In genomic region chr13:62859251-62859650, GRCm38 (mm10) we compare ENCODE assay signal across 18 mouse cellular contexts. TPM values are rescaled to one million over a fixed set of nuclear protein-coding genes. Genes with fewer than 3 reads are reported as not detected.
DNase-seq lines count a peak whose midpoint lies in the region; ATAC-seq and TF ChIP-seq lines count a peak whose summit lies in the region.
"Not testable (repeated sequence)": the region's sequence is repeated elsewhere in the genome, so short reads cannot be mapped to it uniquely, and the experiment has no call there.
"Had no signal": no experiment of that assay in that cellular context is flagged by ENCODE, and none has a peak within 500 bp of the region (broad histone marks: within the 10 kb centered on the region; RNA-seq: fewer than 3 reads in every experiment).

No protein-coding gene starts in this region.

- in situ Hi-C loops in CH12.LX (cut with MboI; ENCODE audit: low pct_ligation_motif_present, low pct_unique_long_range_greater_than_20kb, low sequenced_read_pairs), result loop anchor here (10.0 kb wide), 2 partner anchors 94 to 234 kb away; partner anchors contain the start of genes 6720489N17Rik and Platr25

- not testable (repeated sequence) for H3K79me2 ChIP-seq in CH12.LX (replicated peaks; ENCODE audit: control insufficient read depth, extremely low read depth, insufficient read depth, poor library complexity, severe bottlenecking)

- not testable (repeated sequence) for H3K27ac ChIP-seq in CH12.LX (ENCODE audit: insufficient read depth, low read depth)
- H3K27ac ChIP-seq in gastrocnemius, adult 2 months, result peak overlapping the region; percentile 92
- peak overlapping the region; percentile 95 for H3K27ac ChIP-seq in intestine, postnatal 0 days (ENCODE audit: low read depth, low read length)
- H3K27ac ChIP-seq in liver, postnatal 0 days (ENCODE audit: low read depth), result peak overlapping the region; percentile 53; the same call in 1 of the 2 replicates
- peak overlapping the region; percentile 98 for H3K27ac ChIP-seq in small intestine, adult 2 months (ENCODE audit: insufficient read depth, low read depth, low read length)

- intact Hi-C loops in gastrocnemius, adult 2 months (cut with DNase I), result loop anchor here (5.0 kb wide), 1 partner anchor 392 kb away; the partner anchor contains the start of gene Gm49359

- not testable (repeated sequence) for ATAC-seq in intestine, postnatal 0 days; liver, postnatal 0 days

- not testable (repeated sequence) for TF ChIP-seq CTCF in CH12.LX (conservative IDR thresholded peaks at IDR 0.05 in 1 of 2, IDR thresholded peaks at IDR 0.05 in 1 of 2; ENCODE audit: low read depth in 2 of 2, low read length in 2 of 2); gastrocnemius, adult 2 months (IDR thresholded peaks at IDR 0.05); intestine, postnatal 0 days (IDR thresholded peaks at IDR 0.05; ENCODE audit: low read depth); liver, postnatal 0 days (IDR thresholded peaks at IDR 0.05; ENCODE audit: low read depth); small intestine, adult 2 months (IDR thresholded peaks at IDR 0.05; ENCODE audit: extremely low read depth, insufficient read length, insufficient replicate concordance, low read depth, low read length)

- DNase-seq in 416B (ENCODE audit: low read depth) (peak; percentile 85), CH12.LX (ENCODE audit: extremely low read depth) (peak; percentile 16), R1 (ENCODE audit: low read depth, low spot score) (peak; percentile 43)
- DNase-seq in gastrocnemius, adult 2 months; liver, postnatal 0 days: not testable (repeated sequence)
- peak; percentile 39 for DNase-seq in heart, adult 8-10 months (ENCODE audit: low spot score)

- H3K9me3 ChIP-seq in CH12.LX (replicated peaks; ENCODE audit: low read length); intestine, postnatal 0 days (ENCODE audit: control insufficient read depth); liver, postnatal 0 days (ENCODE audit: low read length): not testable (repeated sequence)

- not testable (repeated sequence) for H3K27me3 ChIP-seq in CH12.LX (replicated peaks); intestine, postnatal 0 days (replicated peaks; ENCODE audit: control insufficient read depth, insufficient read depth, low read length); liver, postnatal 0 days (ENCODE audit: insufficient read depth, low read length); small intestine, adult 2 months (ENCODE audit: control insufficient read depth, insufficient read depth, low read length)

- not testable (repeated sequence) for H3K4me2 ChIP-seq in CH12.LX (ENCODE audit: insufficient read depth, low read depth, poor library complexity, severe bottlenecking); intestine, postnatal 0 days (replicated peaks; ENCODE audit: low read depth); liver, postnatal 0 days (ENCODE audit: low read depth, low read length)

- not testable (repeated sequence) for H3K4me3 ChIP-seq in CH12.LX (replicated peaks in 1 of 3; ENCODE audit: low read depth in 2 of 3, low read length in 2 of 3, poor library complexity in 1 of 3); intestine, postnatal 0 days (ENCODE audit: low read depth, low read length); liver, postnatal 0 days (ENCODE audit: low read depth, low read length); small intestine, adult 2 months (ENCODE audit: low read depth, low read length)
- peak overlapping the region; percentile 70 for H3K4me3 ChIP-seq in gastrocnemius, adult 2 months

- H3K4me1 ChIP-seq in CH12.LX (ENCODE audit: control insufficient read depth in 1 of 2, insufficient read depth in 2 of 2); intestine, postnatal 0 days (replicated peaks; ENCODE audit: control insufficient read depth, insufficient read depth, low read length); liver, postnatal 0 days (ENCODE audit: insufficient read depth); small intestine, adult 2 months (ENCODE audit: control insufficient read depth, insufficient read depth, insufficient read length, low read length): not testable (repeated sequence)

- not testable (repeated sequence) for TF ChIP-seq EP300 in CH12.LX (IDR thresholded peaks at IDR 0.05; ENCODE audit: low read length)
- 0 out of 2 replicates have a peak, but pooled peaks have one; percentile 24 for TF ChIP-seq EP300 in liver, postnatal 0 days (IDR thresholded peaks at IDR 0.05; ENCODE audit: low read depth)

- not testable (repeated sequence) for H3K9ac ChIP-seq in CH12.LX (ENCODE audit: insufficient read depth, low read depth); intestine, postnatal 0 days (ENCODE audit: low read depth, low read length); liver, postnatal 0 days (replicated peaks)

- TF ChIP-seq RAD21 in CH12.LX (IDR thresholded peaks at IDR 0.05; ENCODE audit: low read depth, low read length), result not testable (repeated sequence)

- dilution Hi-C loops in CH12.LX (cut with MboI; ENCODE audit: extremely low pct_ligation_motif_present, extremely low pct_unique_long_range_greater_than_20kb, low sequenced_read_pairs), result not testable (repeated sequence)

- not testable (repeated sequence) for H3K36me3 ChIP-seq in CH12.LX (replicated peaks in 1 of 2; ENCODE audit: control insufficient read depth in 1 of 2, insufficient read depth in 1 of 2, low read length in 1 of 2); intestine, postnatal 0 days (ENCODE audit: control insufficient read depth, insufficient read depth); liver, postnatal 0 days (replicated peaks; ENCODE audit: insufficient read depth, low read length); small intestine, adult 2 months (ENCODE audit: control insufficient read depth, insufficient read depth, low read length)

- not testable (repeated sequence) for TF ChIP-seq POLR2A in CH12.LX (IDR thresholded peaks at IDR 0.05; ENCODE audit: low read depth, low read length); small intestine, adult 2 months (IDR thresholded peaks at IDR 0.05; ENCODE audit: low read depth, low read length)

- 43% methylated on average over 10 of the region's 10 CpGs for WGBS in intestine, postnatal 0 days
- 42% methylated on average over 10 of the region's 10 CpGs for WGBS in liver, postnatal 0 days (ENCODE audit: insufficient replicate concordance)
- WGBS in small intestine, adult 2 months, result 47% methylated on average over 10 of the region's 10 CpGs

RNA-seq across cellular contexts. Expression of gene Fbp2, which starts 1.0 kb away (rescaled TPM):
- total RNA-seq in CH12.LX (2012; rRNA removed), result 0.13 TPM in 1 of 2 replicates, not detected in the other
- total RNA-seq in CH12.LX (2014; rRNA removed), result 0.16 TPM in 1 of 2 replicates, not detected in the other
- polyA plus RNA-seq in CH12.LX (2012; ENCODE audit: insufficient read length, low read depth), result not detected in 2 replicates
- 10 to 100 TPM; 40.0 to 64.9 TPM for total RNA-seq in gastrocnemius, adult 2 months (2021)
- total RNA-seq in heart, adult 8-10 months (2022), result 10 to 100 TPM; 22.4 to 35.1 (median 26.2) TPM
- polyA plus RNA-seq in intestine, postnatal 0 days (2015; fragmentation: Nextera tagmentation; extraction: Ambion mirVana), result 474 and 501 TPM in 2 replicates
- 0.89 and 1.3 TPM in 2 replicates for polyA plus RNA-seq in liver, postnatal 0 days (2015; fragmentation: Nextera tagmentation; extraction: Ambion mirVana)
- 62.5 and 184 TPM in 2 replicates for polyA plus RNA-seq in small intestine, adult 2 months (2012; rRNA removed)
- total RNA-seq: granulocyte monocyte progenitor cell, adult 5-6 weeks had no signal
- polyA plus RNA-seq: activated CD4-positive, CD25-positive, alpha-beta regulatory T cell, adult 4 months; CD4-positive, CD25-positive, alpha-beta regulatory T cell, adult 4 months; cerebellum, adult 2 months; forebrain, embryonic 13.5 days; hindbrain, embryonic 10.5 days had no signal

RNA-seq across cellular contexts. Expression of gene Fbp1, which starts 28.8 kb away (rescaled TPM):
- not detected in 2 replicates for total RNA-seq in CH12.LX (2012; rRNA removed)
- not detected in 2 replicates for total RNA-seq in CH12.LX (2014; rRNA removed)
- not detected in 2 replicates for polyA plus RNA-seq in CH12.LX (2012; ENCODE audit: insufficient read length, low read depth)
- total RNA-seq in gastrocnemius, adult 2 months (2021), result not detected
- total RNA-seq in heart, adult 8-10 months (2022), result not detected
- 529 and 593 TPM in 2 replicates for polyA plus RNA-seq in intestine, postnatal 0 days (2015; fragmentation: Nextera tagmentation; extraction: Ambion mirVana)
- 2,442 and 2,581 TPM in 2 replicates for polyA plus RNA-seq in liver, postnatal 0 days (2015; fragmentation: Nextera tagmentation; extraction: Ambion mirVana)
- polyA plus RNA-seq in small intestine, adult 2 months (2012; rRNA removed), result 21.9 and 31.1 TPM in 2 replicates
- total RNA-seq: forebrain, postnatal 0 days; gastrocnemius, postnatal 25 days; heart, postnatal 25 days had no signal
- polyA plus RNA-seq: activated CD4-positive, CD25-positive, alpha-beta regulatory T cell, adult 4 months; CD4-positive, CD25-positive, alpha-beta regulatory T cell, adult 4 months; cerebellum, adult 2 months; embryonic facial prominence, embryonic 10.5 days; forebrain, embryonic 13.5 days had no signal

Comparison
In these comparisons a context has a peak if more than half of its experiments do, and no peak if none do; other contexts are left out.
1. RNA of gene Fbp2, which starts 1.0 kb away (polyA plus RNA-seq): 474 to 501 TPM in intestine, postnatal 0 days and 62.5 to 184 TPM in small intestine, adult 2 months; 0.89 to 1.3 TPM in liver, postnatal 0 days and not detected in CH12.LX; every median in the first group is over 10 times any median in the second.
2. RNA of gene Fbp1, which starts 28.8 kb away (polyA plus RNA-seq): 2,442 to 2,581 TPM in liver, postnatal 0 days and 529 to 593 TPM in intestine, postnatal 0 days; 21.9 to 31.1 TPM in small intestine, adult 2 months and not detected in CH12.LX; every median in the first group is over 10 times any median in the second.